Mouse (Mus musculus) stomach, postnatal 0 days (tissue): Measurements from ENCODE around the gene Cdk8. TPM values are rescaled to one million over a fixed set of nuclear protein-coding genes. Genes with fewer than 3 reads are reported as not detected.

ENCODE experiments used
- ATAC-seq: fragments of 200-750 bp; cut with Nextera tagmentation; 2 replicates; pipeline ENCODE4 v1.8.0; 2017; ENCODE audit not compliant: low FRiP score, low TSS enrichment
- DNase-seq: peaks from one replicate; pipeline ENCODE4 v3.0.0-alpha.2; 2016; ENCODE audit warnings: low spot score
- H3K27ac ChIP-seq: fragments of 300-500 bp; sonication (generic); replicated peaks from 2 replicates; pipeline ENCODE4 v1.5.1; 2014; ENCODE audit warnings: mild to moderate bottlenecking, control low read depth
- H3K27me3 ChIP-seq: fragments of 300-500 bp; sonication (generic); 2 replicates; pipeline ENCODE4 v1.6.1; 2014; ENCODE audit warnings: low read length; ENCODE audit not compliant: control insufficient read depth, insufficient read depth
- H3K36me3 ChIP-seq: fragments of 300-500 bp; sonication (generic); 2 replicates; pipeline ENCODE4 v1.6.1; 2014; ENCODE audit warnings: low read length, mixed read lengths; ENCODE audit not compliant: control insufficient read depth, insufficient read depth
- H3K4me1 ChIP-seq: fragments of 300-500 bp; sonication (generic); replicated peaks from 2 replicates; pipeline ENCODE4 v1.6.1; 2014; ENCODE audit warnings: antibody characterized with exemption; ENCODE audit not compliant: control insufficient read depth, insufficient read depth
- H3K4me2 ChIP-seq: fragments of 300-500 bp; sonication (generic); replicated peaks from 2 replicates; pipeline ENCODE4 v1.6.1; 2014; ENCODE audit warnings: low read depth, mild to moderate bottlenecking, control low read depth, moderate library complexity
- H3K4me3 ChIP-seq: fragments of 300-500 bp; sonication (generic); 2 replicates; pipeline ENCODE4 v1.5.1; 2014; ENCODE audit warnings: low read depth, low read length, control low read depth
- H3K9ac ChIP-seq: fragments of 300-500 bp; sonication (generic); 2 replicates; pipeline ENCODE4 v1.6.1; 2014; ENCODE audit warnings: mild to moderate bottlenecking, low read length, control low read depth, mixed read lengths
- H3K9me3 ChIP-seq: fragments of 300-500 bp; sonication (generic); 2 replicates; pipeline ENCODE4 v1.6.1; 2016; ENCODE audit warnings: low read length; ENCODE audit not compliant: control insufficient read depth
- CTCF ChIP-seq: IDR thresholded peaks from 2 replicates; pipeline ENCODE4 v1.5.1; 2016; ENCODE audit warnings: antibody characterized with exemption, low read depth, mild to moderate bottlenecking, moderate library complexity
- EP300 ChIP-seq: optimal IDR thresholded peaks from 2 replicates; pipeline ENCODE3; 2016; ENCODE audit warnings: antibody characterized with exemption
- WGBS: fragments of 180-500 bp; shearing (Covaris S2); extraction: QIAGEN DNeasy Blood & Tissue Kit; methylation state at CpG from one replicate; pipeline ENCODE4 v1.1.7; 2014; 5-methylcytosine and 5-hydroxymethylcytosine counted together
- polyA plus RNA-seq: library from polyadenylated mRNA; unstranded; fragments of >200 nt; fragmentation: Nextera tagmentation; extraction: Ambion mirVana; gene quantifications from 2 replicates; pipeline ENCODE4 v1.2.1, GENCODE M21; 2015

Cdk8 gene
- polyA plus RNA-seq, 1 experiment from 2014 or later, result 12.2 TPM

DNA sequence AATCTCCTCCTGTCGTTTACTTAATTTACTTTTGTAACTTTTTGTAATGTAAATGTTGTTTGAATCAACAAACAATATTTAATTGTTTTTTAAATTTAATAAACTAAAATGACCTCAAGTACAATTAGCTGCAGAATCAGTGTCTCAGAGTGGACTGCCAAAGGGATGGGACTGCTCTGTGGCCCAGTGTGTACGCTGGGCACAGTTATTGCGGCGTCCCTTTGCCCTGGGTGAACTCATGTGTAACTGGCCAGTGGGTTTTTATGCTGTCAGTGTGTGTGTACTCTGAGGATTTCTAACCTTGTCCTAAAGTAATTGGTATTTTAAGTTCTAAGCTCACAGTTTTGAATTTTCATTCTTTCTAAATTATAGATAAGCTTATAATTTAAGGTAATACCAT lies 46.5 kb downstream of the Cdk8 start:
- H3K27ac ChIP-seq, result no peak overlapping the region
- no peak for ATAC-seq
- DNase-seq, result no peak
- no peaks in the 10 kb centered on the region for H3K4me1 ChIP-seq
- H3K9me3 ChIP-seq, result no peaks in the 10 kb centered on the region
- 84% methylated on average over 4 of the region's 4 CpGs for WGBS
- H3K36me3 ChIP-seq, result 0 out of 2 replicates have a peak, but pooled peaks cover 2% of the 10 kb centered on the region
- H3K4me3 ChIP-seq, result no peak overlapping the region
- no peaks in the 10 kb centered on the region for H3K27me3 ChIP-seq
- no peak overlapping the region for H3K9ac ChIP-seq
- TF ChIP-seq EP300 (no peak), CTCF (no peak)
- H3K4me2 ChIP-seq, result no peak overlapping the region

DNA sequence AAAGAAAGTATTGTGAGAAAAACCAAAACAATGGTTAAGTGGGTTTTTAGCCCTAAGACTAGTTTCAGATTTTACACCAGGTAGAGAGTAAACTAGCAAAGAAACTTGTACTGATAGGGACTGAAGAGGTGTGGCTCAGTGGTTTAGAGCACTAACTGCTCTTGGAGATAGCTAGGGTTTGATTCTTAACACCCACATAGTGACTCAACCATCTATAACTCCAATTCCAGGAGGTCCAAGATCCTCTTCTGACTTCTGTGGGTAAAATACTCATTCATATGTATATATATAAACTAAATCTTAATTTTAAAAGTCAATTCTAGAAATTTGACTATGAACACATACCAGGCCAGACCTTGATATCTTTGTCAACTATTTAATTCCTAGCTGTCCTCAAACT lies 49.0 kb downstream of the Cdk8 start:
- DNase-seq (no peak), ATAC-seq (no peak)
- no peaks in the 10 kb centered on the region for H3K27me3 ChIP-seq
- TF ChIP-seq CTCF (no peak), EP300 (no peak)
- H3K4me2 ChIP-seq, result no peak overlapping the region
- H3K36me3 ChIP-seq, result peaks cover 5% of the 10 kb centered on the region; the same call in 1 of the 2 replicates
- no peaks in the 10 kb centered on the region for H3K9me3 ChIP-seq
- H3K27ac ChIP-seq, result no peak overlapping the region
- H3K4me1 ChIP-seq, result no peaks in the 10 kb centered on the region
- no peak overlapping the region for H3K4me3 ChIP-seq
- no peak overlapping the region for H3K9ac ChIP-seq

DNA sequence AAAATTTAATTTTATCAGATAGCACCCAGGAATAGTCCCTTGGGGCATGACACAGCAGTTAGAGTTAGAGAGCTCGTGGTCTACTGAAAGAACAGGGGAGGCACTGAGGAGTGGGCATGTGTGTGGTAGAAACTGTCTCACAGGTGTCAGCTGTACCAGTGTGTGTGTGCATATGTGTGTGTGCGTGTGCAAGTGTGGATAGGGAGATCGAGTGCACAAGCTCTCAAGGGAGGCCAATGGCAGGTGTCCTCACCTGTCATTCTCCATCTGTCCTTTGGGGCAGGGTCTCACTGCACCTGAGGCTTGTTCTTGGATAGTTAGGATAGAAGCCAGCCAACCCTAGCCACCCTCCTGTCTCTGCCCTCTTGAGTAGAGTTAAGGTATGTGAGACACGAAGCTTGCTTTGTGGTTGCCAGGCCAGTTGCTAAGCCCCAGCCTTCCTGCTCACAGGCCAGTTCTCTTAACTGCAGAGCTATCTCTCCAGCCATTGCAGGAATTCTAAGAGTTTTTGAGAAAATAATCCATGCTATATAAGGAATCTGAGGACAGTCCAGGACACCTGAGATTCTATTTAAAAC lies 50.3 kb downstream of the Cdk8 start:
- ATAC-seq, result no peak
- H3K4me3 ChIP-seq, result no peak overlapping the region
- TF ChIP-seq EP300, result no peak
- no peak overlapping the region for H3K4me2 ChIP-seq
- 86% methylated on average over 4 of the region's 4 CpGs for WGBS
- H3K4me1 ChIP-seq, result no peaks in the 10 kb centered on the region
- no peaks in the 10 kb centered on the region for H3K27me3 ChIP-seq
- no peak overlapping the region for H3K9ac ChIP-seq
- H3K9me3 ChIP-seq, result no peaks in the 10 kb centered on the region
- H3K36me3 ChIP-seq, result peaks cover 3% of the 10 kb centered on the region; the same call in 1 of the 2 replicates
- DNase-seq, result no peak
- no peak overlapping the region for H3K27ac ChIP-seq

DNA sequence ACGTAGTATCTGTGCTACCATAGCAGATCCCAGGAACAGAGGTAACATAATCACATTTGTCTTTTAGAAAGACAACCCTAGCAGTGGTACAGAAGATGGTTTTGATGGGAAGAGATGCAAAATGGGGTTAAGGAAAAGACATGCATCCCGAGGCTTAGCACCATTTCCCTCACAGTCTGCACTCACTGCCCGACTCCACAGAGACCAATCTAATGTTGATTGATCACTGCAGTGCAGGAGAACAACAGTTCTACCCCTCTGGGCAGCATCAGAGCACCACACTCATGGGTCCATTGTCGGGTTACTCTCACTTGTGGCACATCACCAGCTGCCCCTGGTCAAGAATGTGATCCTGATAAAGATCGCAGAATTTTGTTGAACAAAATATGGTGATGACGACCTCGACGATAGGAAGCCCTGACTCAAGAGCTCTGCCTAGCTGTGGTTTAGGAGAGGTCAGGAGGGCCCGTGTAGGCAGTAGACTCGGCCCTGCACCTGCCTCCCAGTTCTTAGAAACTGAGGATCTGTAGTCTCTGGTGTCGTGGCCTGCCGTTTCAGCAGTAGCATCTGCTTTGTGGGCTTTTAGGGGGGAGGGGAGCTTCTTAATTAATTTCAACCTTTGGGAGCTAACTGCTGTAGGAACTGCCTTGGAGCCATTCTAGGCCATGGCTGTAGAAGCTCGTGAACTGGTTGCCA lies 51.0 kb downstream of the Cdk8 start:
- no peak overlapping the region for H3K4me3 ChIP-seq
- ATAC-seq (no peak), DNase-seq (no peak)
- no peaks in the 10 kb centered on the region for H3K27me3 ChIP-seq
- no peaks in the 10 kb centered on the region for H3K9me3 ChIP-seq
- H3K4me1 ChIP-seq, result no peaks in the 10 kb centered on the region
- H3K9ac ChIP-seq, result no peak overlapping the region
- no peak overlapping the region for H3K4me2 ChIP-seq
- H3K36me3 ChIP-seq, result peaks cover 3% of the 10 kb centered on the region; the same call in 1 of the 2 replicates
- H3K27ac ChIP-seq, result no peak overlapping the region
- TF ChIP-seq EP300 (no peak), CTCF (no peak)
- WGBS, result 78% methylated on average over 13 of the region's 13 CpGs

GRCm38 (mm10) chr5:146283899-146284298 lies 52.9 kb downstream of the Cdk8 start:
- Histone ChIP-seq H3K36me3 (peaks cover 8% of the 10 kb centered on the region), H3K4me1 (no peaks in the 10 kb centered on the region), H3K9me3 (no peaks in the 10 kb centered on the region), H3K4me3 (no peak overlapping the region), H3K27ac (no peak overlapping the region), H3K27me3 (no peaks in the 10 kb centered on the region), H3K9ac (no peak overlapping the region), H3K4me2 (no peak overlapping the region)
- no peak for DNase-seq
- WGBS, result 89% methylated on average over 6 of the region's 6 CpGs
- no peak for ATAC-seq
- TF ChIP-seq EP300 (no peak), CTCF (no peak)

DNA sequence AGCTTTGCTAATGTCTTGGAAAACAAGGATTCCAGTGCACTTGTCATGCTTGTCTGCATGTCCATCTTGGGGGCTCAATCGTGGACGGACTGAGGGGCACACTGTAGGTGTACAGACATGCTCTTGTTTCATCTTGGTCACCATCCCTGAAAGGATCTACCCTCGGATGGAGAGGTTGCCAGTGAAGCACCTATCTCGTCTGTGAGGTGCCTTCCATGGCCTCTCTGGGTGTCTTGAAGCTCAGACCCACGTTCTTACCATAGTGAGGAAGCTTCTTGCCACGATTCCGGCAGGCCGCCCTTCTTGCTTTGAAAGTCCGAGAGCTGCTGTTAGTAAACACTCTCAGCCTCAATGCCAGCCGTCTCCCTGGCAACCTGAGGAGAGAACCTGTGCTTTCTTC lies 56.4 kb downstream of the Cdk8 start:
- ATAC-seq, result no peak
- Histone ChIP-seq H3K27me3 (no peaks in the 10 kb centered on the region), H3K4me1 (no peaks in the 10 kb centered on the region), H3K9me3 (no peaks in the 10 kb centered on the region), H3K4me3 (no peak overlapping the region), H3K4me2 (no peak overlapping the region), H3K36me3 (peaks cover 8% of the 10 kb centered on the region), H3K27ac (no peak overlapping the region), H3K9ac (no peak overlapping the region)
- no peak for TF ChIP-seq CTCF
- TF ChIP-seq EP300, result no peak
- no peak for DNase-seq
- 85% methylated on average over 10 of the region's 10 CpGs for WGBS
